Mouse (Mus musculus) liver, embryonic 11.5 days (tissue): ENCODE results near the gene 4930447C04Rik. TPM values are rescaled to one million over a fixed set of nuclear protein-coding genes. Genes with fewer than 3 reads are reported as not detected.

Source experiments
- ATAC-seq: fragments of 200-750 bp; cut with Nextera tagmentation; replicated peaks from 2 replicates; pipeline ENCODE4 v1.8.0; 2017; ENCODE audit warnings: moderate number of reproducible peaks, mild to moderate bottlenecking, moderate TSS enrichment, moderate library complexity; ENCODE audit not compliant: low FRiP score
- DNase-seq: peaks from one replicate; pipeline ENCODE4 v3.0.0-alpha.2; 2017; ENCODE audit warnings: low spot score
- H3K27ac ChIP-seq: fragments of 300-500 bp; sonication (generic); 2 replicates; pipeline ENCODE4 v1.5.1; 2014; ENCODE audit warnings: mild to moderate bottlenecking, low read depth, low read length, control low read depth
- H3K27me3 ChIP-seq: fragments of 300-500 bp; sonication (generic); replicated peaks from 2 replicates; pipeline ENCODE4 v1.6.1; 2014; ENCODE audit warnings: low read length, mixed read lengths; ENCODE audit not compliant: control insufficient read depth, insufficient read depth
- H3K36me3 ChIP-seq: fragments of 300-500 bp; sonication (generic); 2 replicates; pipeline ENCODE4 v1.6.1; 2014; ENCODE audit warnings: mild to moderate bottlenecking, low read length, moderate library complexity, mixed read lengths; ENCODE audit not compliant: control insufficient read depth, insufficient read depth
- H3K4me1 ChIP-seq: fragments of 300-500 bp; sonication (generic); replicated peaks from 2 replicates; pipeline ENCODE4 v1.6.1; 2014; ENCODE audit warnings: low read length, mixed read lengths; ENCODE audit not compliant: control insufficient read depth, insufficient read depth
- H3K4me2 ChIP-seq: fragments of 300-500 bp; sonication (generic); 2 replicates; pipeline ENCODE4 v1.6.1; 2014; ENCODE audit warnings: mild to moderate bottlenecking, control low read depth, moderate library complexity
- H3K4me3 ChIP-seq: fragments of 300-500 bp; sonication (generic); 2 replicates; pipeline ENCODE4 v1.5.1; 2014; ENCODE audit warnings: low read depth, low read length, control low read depth
- H3K9ac ChIP-seq: fragments of 300-500 bp; sonication (generic); 2 replicates; pipeline ENCODE4 v1.6.1; 2014; ENCODE audit warnings: low read depth, low read length, control low read depth
- H3K9me3 ChIP-seq: fragments of 300-500 bp; sonication (generic); 2 replicates; pipeline ENCODE4 v1.6.1; 2016; ENCODE audit warnings: low read length, inconsistent platforms, mixed read lengths; ENCODE audit not compliant: control insufficient read depth
- WGBS: fragments of 180-500 bp; shearing (Covaris S2); extraction: QIAGEN DNeasy Blood & Tissue Kit; methylation state at CpG from one replicate; pipeline ENCODE4 v1.1.7; 2014; 5-methylcytosine and 5-hydroxymethylcytosine counted together
- polyA plus RNA-seq: library from polyadenylated mRNA; unstranded; fragments of >200 nt; fragmentation: Nextera tagmentation; extraction: Ambion mirVana; gene quantifications from 2 replicates; pipeline ENCODE4 v1.2.1, GENCODE M21; 2014

Gene 4930447C04Rik
- polyA plus RNA-seq, 1 experiment from 2014 or later: 3.5 TPM

DNA sequence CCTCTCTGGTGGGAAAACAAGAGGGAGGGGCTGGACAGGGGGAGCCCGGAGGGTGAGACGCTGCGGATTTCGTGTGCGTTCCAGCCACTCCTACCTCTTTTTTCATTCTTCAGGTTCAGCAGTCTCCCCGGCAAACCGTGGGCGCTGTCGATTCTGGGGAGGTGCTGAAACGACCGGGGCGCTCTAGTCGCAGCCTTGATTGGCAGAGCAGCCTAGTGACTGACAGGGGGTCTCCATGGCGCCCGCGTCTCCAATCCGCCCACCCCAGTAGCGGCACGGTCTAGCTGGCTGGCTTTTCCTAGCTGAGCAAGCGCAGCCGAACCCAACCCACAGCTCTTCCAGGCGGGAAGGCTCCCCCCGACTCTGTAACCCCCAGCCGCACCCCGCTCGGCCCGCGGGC lies 958 bp downstream of the 4930447C04Rik start, which contains the start of gene Six6:
Six6 (plus strand) TSS at position 277 of the 400 bp plus-strand sequence.
- ATAC-seq: no peak
- H3K4me3 ChIP-seq: peak within 1 kb of the TSS; percentile 14; the same call in 1 of the 2 replicates
- WGBS: 1% methylated on average over 28 of the region's 28 CpGs

DNA sequence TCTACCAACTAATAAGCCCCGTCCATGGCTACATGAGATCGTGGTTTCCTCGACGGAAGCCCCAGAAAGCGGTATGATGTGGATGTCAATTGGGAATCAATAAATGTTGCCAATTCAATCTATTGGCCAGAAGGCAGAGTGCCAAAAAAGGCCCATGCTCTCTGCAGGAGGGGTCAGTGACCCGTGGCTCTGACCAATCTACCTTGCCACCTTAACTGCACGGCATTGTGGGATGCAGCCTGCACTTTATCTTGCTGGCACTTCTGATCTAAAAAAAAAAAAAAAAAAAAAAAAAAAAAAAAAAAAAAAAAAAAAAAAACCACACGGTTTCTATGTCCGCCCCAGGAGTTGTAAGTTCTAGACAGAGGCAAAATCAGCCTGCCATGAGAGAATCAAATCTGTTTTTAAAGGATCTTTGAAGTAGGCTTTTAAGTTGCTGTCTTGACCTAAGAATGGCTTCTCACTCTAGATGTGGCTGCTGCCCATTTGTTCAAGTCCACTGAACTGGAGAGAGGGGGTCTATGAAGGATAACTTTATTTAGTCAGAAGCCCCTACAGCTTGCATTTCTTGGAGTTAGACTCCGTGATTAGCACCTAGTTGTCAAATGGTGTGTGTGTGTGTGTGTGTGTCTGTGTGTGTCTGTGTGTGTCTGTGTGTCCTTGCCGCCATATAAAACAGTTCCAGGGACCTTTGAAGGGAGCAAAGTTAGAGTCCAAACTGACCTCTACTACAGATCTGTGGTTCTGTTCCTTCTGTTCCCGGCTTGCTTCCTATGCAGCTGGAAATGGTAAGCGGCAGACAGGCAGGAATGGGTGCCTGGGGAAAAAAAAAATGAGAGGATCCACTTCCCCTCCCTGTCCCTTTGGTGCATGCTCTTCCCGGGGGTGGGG lies 1.7 kb downstream of the 4930447C04Rik start:
- Histone ChIP-seq H3K4me2 (no peak overlapping the region), H3K9ac (no peak overlapping the region), H3K27ac (no peak overlapping the region), H3K4me3 (no peak overlapping the region), H3K4me1 (no peaks in the 10 kb centered on the region), H3K27me3 (peaks cover 81% of the 10 kb centered on the region), H3K36me3 (no peaks in the 10 kb centered on the region), H3K9me3 (no peaks in the 10 kb centered on the region)
- ATAC-seq (no peak), DNase-seq (no peak)
- WGBS: 6% methylated on average over 14 of the region's 14 CpGs

More for the DNA sequence above, 958 bp downstream of the 4930447C04Rik start, which contains the start of gene Six6:
- peaks cover 89% of the 10 kb centered on the region for H3K27me3 ChIP-seq
- no peaks in the 10 kb centered on the region for H3K4me1 ChIP-seq
- H3K9me3 ChIP-seq: no peaks in the 10 kb centered on the region
- peak within 1 kb of the TSS; percentile 5; the same call in 1 of the 2 replicates for H3K4me2 ChIP-seq
- no peak within 1 kb of the TSS for H3K9ac ChIP-seq
- peak; percentile 54 for DNase-seq
- H3K36me3 ChIP-seq: no peaks in the 10 kb centered on the region
- no peak within 1 kb of the TSS for H3K27ac ChIP-seq

DNA sequence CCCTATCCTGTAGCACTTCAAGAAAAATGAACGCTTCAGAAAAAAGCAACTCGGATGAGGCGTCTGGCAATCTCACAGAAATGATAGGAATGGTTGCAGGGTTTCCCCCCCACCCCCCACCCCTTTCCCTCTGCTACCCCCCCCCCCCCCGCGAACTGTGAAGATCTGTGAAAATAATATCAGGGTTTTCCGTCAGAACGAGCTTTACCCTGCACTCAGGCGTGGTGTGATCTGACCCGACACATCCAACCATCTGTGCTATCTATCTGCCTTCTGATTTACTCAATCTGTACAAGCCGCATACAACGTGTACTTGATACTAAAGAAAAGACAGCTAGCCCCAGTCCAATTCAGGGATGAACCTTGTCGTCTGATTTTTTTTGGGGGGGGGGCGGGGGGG lies 2.4 kb downstream of the 4930447C04Rik start:
- H3K27ac ChIP-seq: no peak overlapping the region
- H3K27me3 ChIP-seq: peaks cover 74% of the 10 kb centered on the region
- no peak overlapping the region for H3K4me2 ChIP-seq
- no peaks in the 10 kb centered on the region for H3K36me3 ChIP-seq
- no peak overlapping the region for H3K4me3 ChIP-seq
- no peak overlapping the region for H3K9ac ChIP-seq
- ATAC-seq (no peak), DNase-seq (no peak)
- no peaks in the 10 kb centered on the region for H3K9me3 ChIP-seq
- H3K4me1 ChIP-seq: no peaks in the 10 kb centered on the region
- WGBS: 11% methylated on average over 11 of the region's 13 CpGs

DNA sequence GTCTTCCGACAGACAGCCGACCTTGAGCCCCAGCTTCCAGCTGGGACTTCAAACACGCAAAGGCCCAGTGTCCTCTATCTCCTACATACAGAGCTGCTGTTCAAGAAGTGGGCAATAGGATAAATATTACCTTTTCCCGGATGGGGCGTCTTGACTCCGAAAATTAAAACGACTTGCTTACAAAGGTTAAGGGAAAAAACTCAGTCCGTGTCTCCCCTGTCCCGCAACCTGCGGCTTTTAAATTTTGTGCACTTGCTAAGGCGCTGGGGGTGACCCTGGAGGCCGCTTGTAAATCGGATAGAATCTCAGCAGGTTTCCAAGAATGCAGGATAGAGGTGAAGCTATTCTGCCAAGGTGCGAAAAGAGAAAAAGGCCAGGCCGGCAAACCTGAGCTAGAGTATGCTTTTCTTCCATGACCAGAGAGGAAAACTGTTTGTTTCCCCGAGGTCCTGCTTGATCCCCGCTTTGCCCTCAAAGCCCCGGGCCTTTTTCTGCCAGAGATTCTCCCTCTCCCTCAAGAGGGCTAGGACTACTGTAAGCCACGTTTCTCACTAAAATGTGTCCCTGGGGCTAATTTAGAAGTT lies 2.9 kb downstream of the 4930447C04Rik start:
- Histone ChIP-seq H3K27me3 (peaks cover 69% of the 10 kb centered on the region), H3K4me3 (no peak overlapping the region), H3K27ac (no peak overlapping the region), H3K4me2 (no peak overlapping the region), H3K9ac (no peak overlapping the region), H3K9me3 (no peaks in the 10 kb centered on the region), H3K4me1 (no peaks in the 10 kb centered on the region), H3K36me3 (no peaks in the 10 kb centered on the region)
- DNase-seq: no peak
- WGBS: 6% methylated on average over 19 of the region's 19 CpGs
- ATAC-seq: no peak

DNA sequence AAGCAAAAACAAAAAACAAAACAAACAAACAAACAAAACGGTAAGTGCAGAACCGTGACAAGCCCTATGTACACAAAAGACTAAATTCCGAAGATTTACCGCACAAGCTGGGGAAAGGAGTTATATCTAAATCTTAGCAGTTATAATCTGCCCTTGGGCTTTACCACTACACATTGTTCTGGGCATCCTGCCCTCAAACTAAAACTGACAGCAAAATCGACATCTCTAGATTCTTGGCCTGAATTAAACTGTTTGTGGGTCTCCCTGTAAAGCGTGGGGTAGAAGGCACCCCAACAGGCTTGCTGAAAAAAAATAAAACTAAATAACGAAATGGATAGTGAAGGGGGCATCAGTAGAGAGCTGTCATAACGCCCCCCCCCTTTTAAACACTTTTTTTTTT lies 3.8 kb downstream of the 4930447C04Rik start:
- no peaks in the 10 kb centered on the region for H3K36me3 ChIP-seq
- no peak overlapping the region for H3K4me3 ChIP-seq
- no peak overlapping the region for H3K9ac ChIP-seq
- 44% methylated on average over 8 of the region's 8 CpGs for WGBS
- H3K9me3 ChIP-seq: no peaks in the 10 kb centered on the region
- DNase-seq: no peak
- H3K4me2 ChIP-seq: no peak overlapping the region
- H3K27ac ChIP-seq: no peak overlapping the region
- ATAC-seq: no peak
- H3K4me1 ChIP-seq: no peaks in the 10 kb centered on the region
- peaks cover 60% of the 10 kb centered on the region for H3K27me3 ChIP-seq

DNA sequence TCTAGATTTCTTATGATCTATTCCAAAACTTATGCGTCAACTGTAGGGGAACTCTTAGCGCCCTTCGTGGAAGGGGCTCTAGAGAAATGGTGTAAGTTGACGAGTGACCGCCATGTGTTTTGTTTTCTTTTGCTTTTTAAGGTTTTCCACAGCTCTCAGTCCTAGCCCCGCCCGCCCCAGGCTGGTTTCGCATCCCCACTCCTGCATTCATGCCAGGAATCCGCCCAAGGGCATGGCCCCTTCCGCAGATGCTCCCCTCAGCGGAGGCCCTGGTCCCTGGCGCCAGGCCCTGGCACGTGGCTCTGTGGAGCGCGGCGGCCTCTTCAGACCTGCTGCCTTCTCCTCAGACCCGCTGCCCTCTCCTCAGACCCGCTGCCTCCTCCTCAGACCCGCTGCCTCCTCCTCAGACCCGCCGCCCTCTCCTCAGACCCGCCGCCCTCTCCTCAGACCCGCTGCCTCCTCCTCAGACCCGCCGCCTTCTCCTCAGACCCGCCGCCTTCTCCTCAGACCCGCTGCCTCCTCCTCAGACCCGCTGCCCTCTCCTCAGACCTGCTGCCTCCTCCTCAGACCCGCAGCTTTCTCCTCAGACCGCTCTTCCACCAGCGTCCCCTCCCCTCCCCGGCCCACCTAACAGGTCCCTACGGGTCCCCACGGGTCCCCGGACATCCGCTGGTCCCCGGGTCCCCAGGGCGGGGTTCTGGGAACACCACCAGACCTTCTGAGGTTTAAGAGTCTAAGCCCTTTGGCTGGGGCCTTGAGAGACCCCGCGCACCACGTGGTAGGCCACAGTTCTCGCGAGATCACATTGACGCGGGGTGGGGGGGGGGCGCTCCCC lies 23.2 kb downstream of the 4930447C04Rik start:
- no peaks in the 10 kb centered on the region for H3K4me1 ChIP-seq
- H3K9me3 ChIP-seq: no peaks in the 10 kb centered on the region
- H3K27me3 ChIP-seq: no peaks in the 10 kb centered on the region
- peak overlapping the region; percentile 63 for H3K4me2 ChIP-seq
- ATAC-seq: peak; percentile 57; the same call in 1 of the 2 replicates
- peak; percentile 49 for DNase-seq
- H3K9ac ChIP-seq: peak overlapping the region; percentile 59
- H3K4me3 ChIP-seq: peak overlapping the region; percentile 49
- no peaks in the 10 kb centered on the region for H3K36me3 ChIP-seq
- 19% methylated on average over 48 of the region's 48 CpGs for WGBS
- no peak overlapping the region for H3K27ac ChIP-seq

DNA sequence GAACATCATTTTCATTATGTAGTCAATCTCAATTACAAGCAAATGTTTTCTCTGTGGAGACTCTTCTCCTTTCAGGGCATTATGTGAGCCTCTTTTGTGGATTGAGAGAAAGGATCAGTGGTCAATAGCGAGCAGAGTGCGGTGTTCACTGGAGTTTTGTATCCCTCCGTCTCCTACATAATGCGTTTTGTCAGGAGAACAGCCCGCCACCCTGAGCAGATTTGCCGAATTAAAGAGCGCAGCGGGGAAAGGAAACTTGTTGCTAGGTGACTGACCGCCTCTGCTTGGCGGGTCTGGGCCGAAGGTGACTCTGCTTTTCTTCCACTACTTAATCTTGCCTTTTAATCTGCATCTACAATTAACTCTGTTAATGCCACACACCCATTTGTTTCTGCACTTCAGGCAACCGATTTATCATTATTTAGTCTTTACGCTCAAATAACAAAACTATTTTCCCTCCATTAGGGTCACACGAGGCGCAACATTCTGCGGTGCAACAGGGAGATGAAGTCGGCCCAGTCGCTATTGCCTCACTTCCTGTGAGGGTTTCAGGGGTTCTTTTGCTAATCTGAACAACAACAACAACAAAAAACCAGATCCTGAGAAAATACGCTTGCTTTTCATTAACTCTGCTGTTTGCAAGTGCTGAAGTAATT lies 86.1 kb downstream of the 4930447C04Rik start:
- Histone ChIP-seq H3K27ac (no peak overlapping the region), H3K27me3 (peaks cover 40% of the 10 kb centered on the region), H3K9ac (no peak overlapping the region), H3K9me3 (no peaks in the 10 kb centered on the region), H3K36me3 (no peaks in the 10 kb centered on the region), H3K4me2 (peak overlapping the region; percentile 21), H3K4me3 (no peak overlapping the region), H3K4me1 (no peaks in the 10 kb centered on the region; the same call in 1 of the 2 replicates)
- 6% methylated on average over 19 of the region's 19 CpGs for WGBS
- ATAC-seq (no peak), DNase-seq (no peak)
